Mouse (Mus musculus) heart, postnatal 0 days (tissue): ENCODE data around the gene Pagr1b.

Experiments
- CTCF ChIP-seq: IDR thresholded peaks from 2 replicates; pipeline ENCODE4 v1.5.1; 2016; ENCODE audit warnings: antibody characterized with exemption, control low read depth, low read depth
- EP300 ChIP-seq: IDR thresholded peaks from 2 replicates; pipeline ENCODE4 v1.6.1; 2016; ENCODE audit warnings: antibody characterized with exemption, low read depth

DNA sequence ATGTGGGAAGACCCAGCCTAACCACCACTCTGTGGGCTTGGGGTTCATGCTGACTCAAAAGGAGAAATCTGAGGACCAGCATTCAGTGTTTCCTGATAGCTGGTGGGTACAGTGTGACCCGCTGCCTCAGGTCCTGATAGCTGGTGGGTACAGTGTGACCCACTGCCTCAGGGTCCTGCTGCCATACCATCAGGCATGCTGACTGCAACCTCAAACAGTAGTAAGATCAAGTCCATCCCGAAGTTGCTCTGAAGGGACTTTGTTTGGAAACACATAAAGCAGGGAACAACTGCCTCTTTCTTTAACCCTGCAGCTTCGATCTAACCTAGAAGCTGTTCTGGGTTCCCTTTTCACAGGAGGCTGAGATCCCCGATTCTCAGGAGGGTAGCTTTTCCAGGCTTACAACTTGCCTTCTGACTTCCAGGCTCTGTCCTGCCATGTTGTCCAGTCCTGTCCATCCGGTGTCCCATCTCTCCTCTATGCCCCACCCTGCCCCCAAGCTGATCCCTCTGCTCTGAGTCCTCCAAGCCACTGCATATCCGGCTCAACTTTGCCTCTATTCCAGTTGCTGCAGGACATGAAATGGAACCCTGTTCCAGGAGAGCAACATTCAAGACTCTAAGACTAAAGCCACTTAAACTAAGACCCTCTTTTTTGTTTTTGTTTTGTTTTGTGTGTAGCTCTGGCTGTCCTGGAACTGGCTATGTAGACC lies 8.8 kb downstream of the Pagr1b start:
- TF ChIP-seq CTCF = no peak
- TF ChIP-seq EP300 = no peak
